Mouse (Mus musculus) liver, postnatal 0 days (tissue): ENCODE results near the gene Fnip1. TPM values are rescaled to one million over a fixed set of nuclear protein-coding genes. Genes with fewer than 3 reads are reported as not detected.

Source experiments
- ATAC-seq: fragments of 200-750 bp; cut with Nextera tagmentation; 2 replicates; pipeline ENCODE4 v1.8.0; 2017; ENCODE audit warnings: mild to moderate bottlenecking, moderate library complexity
- DNase-seq: peaks from one replicate; pipeline ENCODE4 v3.0.0-alpha.2; 2016
- H3K27ac ChIP-seq: fragments of 300-500 bp; sonication (generic); 2 replicates; pipeline ENCODE4 v1.5.1; 2014; ENCODE audit warnings: antibody characterized with exemption, moderate library complexity, mild to moderate bottlenecking, low read depth
- H3K27me3 ChIP-seq: fragments of 300-500 bp; sonication (generic); 2 replicates; pipeline ENCODE4 v1.6.1; 2014; ENCODE audit warnings: low read length, control low read depth, mixed read lengths; ENCODE audit not compliant: insufficient read depth
- H3K36me3 ChIP-seq: fragments of 300-500 bp; sonication (generic); replicated peaks from 2 replicates; pipeline ENCODE4 v1.6.1; 2014; ENCODE audit warnings: mild to moderate bottlenecking, control low read depth, low read length, moderate library complexity, mixed read lengths; ENCODE audit not compliant: insufficient read depth
- H3K4me1 ChIP-seq: fragments of 300-500 bp; sonication (generic); 2 replicates; pipeline ENCODE4 v1.6.1; 2014; ENCODE audit warnings: antibody characterized with exemption, mild to moderate bottlenecking, control low read depth; ENCODE audit not compliant: insufficient read depth
- H3K4me2 ChIP-seq: fragments of 300-500 bp; sonication (generic); 2 replicates; pipeline ENCODE4 v1.6.1; 2014; ENCODE audit warnings: low read depth, mild to moderate bottlenecking, low read length, moderate library complexity, mixed read lengths
- H3K4me3 ChIP-seq: fragments of 300-500 bp; sonication (generic); 2 replicates; pipeline ENCODE4 v1.5.1; 2014; ENCODE audit warnings: low read depth, low read length
- H3K9ac ChIP-seq: fragments of 300-500 bp; sonication (generic); replicated peaks from 2 replicates; pipeline ENCODE4 v1.6.1; 2014; ENCODE audit warnings: mild to moderate bottlenecking, moderate library complexity
- H3K9me3 ChIP-seq: fragments of 300-500 bp; sonication (generic); 2 replicates; pipeline ENCODE4 v1.6.1; 2016; ENCODE audit warnings: mild to moderate bottlenecking, control low read depth, low read length, mixed read lengths
- CTCF ChIP-seq: sonication (generic); IDR thresholded peaks from 2 replicates; pipeline ENCODE4 v1.5.1; 2016; ENCODE audit warnings: antibody characterized with exemption, low read depth
- EP300 ChIP-seq: IDR thresholded peaks from 2 replicates; pipeline ENCODE4 v1.6.1; 2016; ENCODE audit warnings: antibody characterized with exemption, low read depth, mild to moderate bottlenecking
- WGBS: fragments of 180-500 bp; shearing (Covaris S2); extraction: QIAGEN DNeasy Blood & Tissue Kit; methylation state at CpG from one replicate; pipeline ENCODE4 v1.1.7; 2014; ENCODE audit not compliant: insufficient replicate concordance; 5-methylcytosine and 5-hydroxymethylcytosine counted together
- polyA plus RNA-seq: library from polyadenylated mRNA; unstranded; fragments of >200 nt; fragmentation: Nextera tagmentation; extraction: Ambion mirVana; gene quantifications from 2 replicates; pipeline ENCODE4 v1.2.1, GENCODE M21; 2015

The Fnip1 gene
- polyA plus RNA-seq, 1 experiment from 2014 or later: 5.2 TPM

- DNase-seq (no peak), ATAC-seq (no peak)
- no peaks in the 10 kb centered on the region for H3K9me3 ChIP-seq
- H3K27ac ChIP-seq: peak overlapping the region; percentile 98
- peaks cover 33% of the 10 kb centered on the region for H3K4me1 ChIP-seq
- H3K36me3 ChIP-seq: 0 out of 2 replicates have a peak, but pooled peaks cover 2% of the 10 kb centered on the region
- no peaks in the 10 kb centered on the region for H3K27me3 ChIP-seq
- 2% methylated on average over 18 of the region's 18 CpGs for WGBS
- no peak for TF ChIP-seq EP300
- TF ChIP-seq CTCF: no peak
- peak overlapping the region; percentile 77 for H3K4me3 ChIP-seq
- peak overlapping the region; percentile 70 for H3K9ac ChIP-seq
- H3K4me2 ChIP-seq: peak overlapping the region; percentile 78
Observed at GRCm38 (mm10) chr11:54521927-54522528, 84.0 kb downstream of the Fnip1 start.

- WGBS: under 1% methylated on average over 73 of the region's 73 CpGs
- Histone ChIP-seq H3K27ac (peak within 1 kb of the TSS; percentile 98), H3K4me3 (peak within 1 kb of the TSS; percentile 77), H3K9me3 (no peaks in the 10 kb centered on the region), H3K27me3 (no peaks in the 10 kb centered on the region), H3K4me1 (peaks cover 35% of the 10 kb centered on the region), H3K9ac (peak within 1 kb of the TSS; percentile 91), H3K4me2 (peak within 1 kb of the TSS; percentile 78), H3K36me3 (no peaks in the 10 kb centered on the region)
- TF ChIP-seq EP300: peak; percentile 38; the same call in 1 of the 2 replicates
- TF ChIP-seq CTCF: no peak
- peak; percentile 94 for ATAC-seq
- peak; percentile 100 for DNase-seq
Observed at GRCm38 (mm10) chr11:54522529-54523430, 84.8 kb downstream of the Fnip1 start, which contains the start of gene Rapgef6. TSS of gene Rapgef6 (plus strand) at chr11:54522847.

- no peak for DNase-seq
- 10% methylated on average over 10 of the region's 10 CpGs for WGBS
- TF ChIP-seq EP300 (no peak), CTCF (no peak)
- peak overlapping the region; percentile 91 for H3K9ac ChIP-seq
- H3K27ac ChIP-seq: peak overlapping the region; percentile 98
- peak overlapping the region; percentile 56 for H3K4me2 ChIP-seq
- no peaks in the 10 kb centered on the region for H3K36me3 ChIP-seq
- H3K4me3 ChIP-seq: peak overlapping the region; percentile 77
- no peaks in the 10 kb centered on the region for H3K9me3 ChIP-seq
- no peak for ATAC-seq
- H3K27me3 ChIP-seq: no peaks in the 10 kb centered on the region
- peaks cover 38% of the 10 kb centered on the region for H3K4me1 ChIP-seq
Observed at GRCm38 (mm10) chr11:54523431-54524001, 85.5 kb downstream of the Fnip1 start.

- 34% methylated on average over 2 of the region's 2 CpGs for WGBS
- no peaks in the 10 kb centered on the region for H3K27me3 ChIP-seq
- H3K9me3 ChIP-seq: no peaks in the 10 kb centered on the region
- no peak overlapping the region for H3K4me3 ChIP-seq
- no peak overlapping the region for H3K4me2 ChIP-seq
- no peak overlapping the region for H3K9ac ChIP-seq
- H3K36me3 ChIP-seq: no peaks in the 10 kb centered on the region
- TF ChIP-seq CTCF: no peak
- TF ChIP-seq EP300: no peak
- H3K4me1 ChIP-seq: peaks cover 31% of the 10 kb centered on the region
- no peak overlapping the region for H3K27ac ChIP-seq
- ATAC-seq: no peak
- DNase-seq: no peak
Observed at GRCm38 (mm10) chr11:54528002-54528401, 90.0 kb downstream of the Fnip1 start.

GRCm38 (mm10) chr11:54530391-54530790 is 92.4 kb downstream of the Fnip1 start:
- H3K4me3 ChIP-seq: no peak overlapping the region
- no peak overlapping the region for H3K4me2 ChIP-seq
- TF ChIP-seq EP300: no peak
- no peak for TF ChIP-seq CTCF
- H3K9ac ChIP-seq: no peak overlapping the region
- ATAC-seq (no peak), DNase-seq (no peak)
- no peaks in the 10 kb centered on the region for H3K9me3 ChIP-seq
- peaks cover 24% of the 10 kb centered on the region for H3K4me1 ChIP-seq
- H3K36me3 ChIP-seq: no peaks in the 10 kb centered on the region
- H3K27me3 ChIP-seq: no peaks in the 10 kb centered on the region
- WGBS: 77% methylated on average over 1 of the region's 1 CpGs
- H3K27ac ChIP-seq: 0 out of 2 replicates have a peak overlapping the region, but pooled peaks have one; percentile 34

GRCm38 (mm10) chr11:54530916-54531315 is 92.9 kb downstream of the Fnip1 start:
- TF ChIP-seq CTCF: no peak
- no peak for TF ChIP-seq EP300
- no peak for ATAC-seq
- no peaks in the 10 kb centered on the region for H3K27me3 ChIP-seq
- no peak overlapping the region for H3K9ac ChIP-seq
- peaks cover 22% of the 10 kb centered on the region for H3K4me1 ChIP-seq
- no peak overlapping the region for H3K27ac ChIP-seq
- DNase-seq: no peak
- H3K4me3 ChIP-seq: no peak overlapping the region
- 88% methylated on average over 1 of the region's 1 CpGs for WGBS
- H3K4me2 ChIP-seq: no peak overlapping the region
- H3K9me3 ChIP-seq: no peaks in the 10 kb centered on the region
- H3K36me3 ChIP-seq: no peaks in the 10 kb centered on the region
